Mouse (Mus musculus) erythroblast, embryonic 14.5 days (primary cell): Measurements from ENCODE around the gene Chst11. TPM values are rescaled to one million over a fixed set of nuclear protein-coding genes. Genes with fewer than 3 reads are reported as not detected.

Source experiments
- H3K27me3 ChIP-seq: 2 replicates; pipeline ENCODE4 v1.6.1; 2012; ENCODE audit warnings: inconsistent platforms; ENCODE audit not compliant: control insufficient read depth
- H3K36me3 ChIP-seq: 2 replicates; pipeline ENCODE4 v1.6.1; 2012; ENCODE audit warnings: mild to moderate bottlenecking, inconsistent platforms; ENCODE audit not compliant: control insufficient read depth
- H3K4me1 ChIP-seq: 2 replicates; pipeline ENCODE4 v1.6.1; 2012; ENCODE audit warnings: inconsistent platforms; ENCODE audit not compliant: control insufficient read depth
- H3K4me3 ChIP-seq: replicated peaks from 2 replicates; pipeline ENCODE3; 2012; ENCODE audit warnings: moderate library complexity, mild to moderate bottlenecking, inconsistent platforms
- H3K9me3 ChIP-seq: 2 replicates; pipeline ENCODE4 v1.6.1; 2012; ENCODE audit warnings: low read length, inconsistent platforms, mixed read lengths; ENCODE audit not compliant: control insufficient read depth
- GATA1 ChIP-seq: IDR thresholded peaks from 2 replicates; pipeline ENCODE4 v1.6.1; 2012; ENCODE audit warnings: low read length, inconsistent platforms, mixed read lengths
- TAL1 ChIP-seq: IDR thresholded peaks from 3 replicates; pipeline ENCODE4 v1.6.1; 2012; ENCODE audit warnings: low read length, inconsistent platforms, mixed read lengths
- polyA plus RNA-seq: library from polyadenylated mRNA; stranded (reverse); fragments of >175 nt; gene quantifications from 2 replicates; pipeline ENCODE4 v1.2.3, GENCODE M21; 2012

Chst11 gene
- polyA plus RNA-seq, 1 experiment: 0.61 TPM

- Histone ChIP-seq H3K4me1 (peaks cover 54% of the 10 kb centered on the region), H3K36me3 (no peaks in the 10 kb centered on the region), H3K4me3 (no peak overlapping the region), H3K27me3 (no peaks in the 10 kb centered on the region), H3K9me3 (no peaks in the 10 kb centered on the region)
- TF ChIP-seq TAL1 (no peak), GATA1 (no peak)
These were observed 164.3 kb downstream of the Chst11 start for GRCm38 (mm10) chr10:83149342-83150178.

GRCm38 (mm10) chr10:83150587-83150986, 165.3 kb downstream of the Chst11 start:
- Histone ChIP-seq H3K36me3 (0 out of 2 replicates have a peak, but pooled peaks cover 2% of the 10 kb centered on the region), H3K4me3 (no peak overlapping the region), H3K4me1 (peaks cover 61% of the 10 kb centered on the region), H3K27me3 (no peaks in the 10 kb centered on the region), H3K9me3 (no peaks in the 10 kb centered on the region)
- TF ChIP-seq TAL1 (no peak), GATA1 (no peak)

DNA sequence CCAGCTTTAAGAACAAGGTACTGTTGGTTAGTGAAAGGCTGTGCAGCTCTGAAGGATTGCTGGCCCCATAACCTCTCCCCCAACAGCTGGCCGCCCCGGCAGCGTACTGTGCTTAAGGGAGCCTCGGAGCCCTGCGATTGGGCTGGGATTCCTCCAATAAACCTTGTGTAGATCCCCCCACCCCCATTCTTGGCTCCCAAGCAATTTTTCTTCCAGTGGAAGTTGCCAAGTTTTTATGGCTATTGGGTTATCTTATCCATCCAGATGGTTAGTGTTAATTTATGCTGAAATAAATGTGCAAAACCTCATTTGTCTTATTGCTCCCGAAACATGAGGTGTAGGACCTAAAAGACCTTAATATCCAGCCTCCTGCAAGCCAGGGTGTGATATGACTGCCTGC, 166.1 kb downstream of the Chst11 start:
- TF ChIP-seq TAL1: no peak
- TF ChIP-seq GATA1: no peak
- Histone ChIP-seq H3K4me3 (no peak overlapping the region), H3K9me3 (no peaks in the 10 kb centered on the region), H3K27me3 (no peaks in the 10 kb centered on the region), H3K4me1 (peaks cover 61% of the 10 kb centered on the region), H3K36me3 (peaks cover 2% of the 10 kb centered on the region; the same call in 1 of the 2 replicates)

- H3K36me3 ChIP-seq: peaks cover 2% of the 10 kb centered on the region; the same call in 1 of the 2 replicates
- no peaks in the 10 kb centered on the region for H3K27me3 ChIP-seq
- H3K4me1 ChIP-seq: peaks cover 62% of the 10 kb centered on the region
- TF ChIP-seq GATA1 (no peak), TAL1 (no peak)
- no peaks in the 10 kb centered on the region for H3K9me3 ChIP-seq
- H3K4me3 ChIP-seq: peak overlapping the region; percentile 53
These were observed 166.8 kb downstream of the Chst11 start for GRCm38 (mm10) chr10:83151896-83152685.

GRCm38 (mm10) chr10:83152723-83153122, 167.4 kb downstream of the Chst11 start:
- Histone ChIP-seq H3K4me1 (peaks cover 60% of the 10 kb centered on the region), H3K9me3 (no peaks in the 10 kb centered on the region), H3K4me3 (peak overlapping the region; percentile 53), H3K36me3 (peaks cover 2% of the 10 kb centered on the region; the same call in 1 of the 2 replicates), H3K27me3 (no peaks in the 10 kb centered on the region)
- TF ChIP-seq GATA1: no peak

DNA sequence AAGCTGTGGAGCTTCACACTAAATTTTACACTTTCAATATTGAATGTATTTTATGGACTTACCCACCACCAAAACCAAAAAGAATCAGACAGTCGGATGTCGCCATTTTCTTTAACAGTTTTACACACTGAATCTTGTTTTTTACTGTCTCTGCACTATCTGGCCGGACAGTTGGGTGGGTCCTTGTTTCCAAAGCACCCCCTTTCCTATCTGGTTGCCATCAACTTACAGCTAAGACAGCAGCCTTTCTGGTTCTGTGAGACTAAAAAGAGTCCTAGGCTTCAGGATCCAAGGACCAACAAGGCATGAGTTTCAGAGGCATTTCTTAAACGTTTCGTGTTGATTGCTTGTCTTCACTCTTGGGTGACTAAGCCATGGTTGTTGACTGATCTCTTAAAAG, 168.1 kb downstream of the Chst11 start:
- H3K4me1 ChIP-seq: peaks cover 56% of the 10 kb centered on the region
- no peaks in the 10 kb centered on the region for H3K9me3 ChIP-seq
- peak overlapping the region; percentile 53 for H3K4me3 ChIP-seq
- TF ChIP-seq GATA1: no peak
- no peak for TF ChIP-seq TAL1
- H3K27me3 ChIP-seq: no peaks in the 10 kb centered on the region
- H3K36me3 ChIP-seq: peaks cover 2% of the 10 kb centered on the region; the same call in 1 of the 2 replicates

GRCm38 (mm10) chr10:83153887-83154286, 168.6 kb downstream of the Chst11 start:
- TF ChIP-seq TAL1 (no peak), GATA1 (peak; percentile 37; the same call in 1 of the 2 replicates)
- peaks cover 2% of the 10 kb centered on the region; the same call in 1 of the 2 replicates for H3K36me3 ChIP-seq
- H3K9me3 ChIP-seq: no peaks in the 10 kb centered on the region
- H3K4me3 ChIP-seq: peak overlapping the region; percentile 53
- H3K4me1 ChIP-seq: peaks cover 56% of the 10 kb centered on the region
- H3K27me3 ChIP-seq: no peaks in the 10 kb centered on the region

GRCm38 (mm10) chr10:83157289-83157688, 172.0 kb downstream of the Chst11 start:
- no peak overlapping the region for H3K4me3 ChIP-seq

DNA sequence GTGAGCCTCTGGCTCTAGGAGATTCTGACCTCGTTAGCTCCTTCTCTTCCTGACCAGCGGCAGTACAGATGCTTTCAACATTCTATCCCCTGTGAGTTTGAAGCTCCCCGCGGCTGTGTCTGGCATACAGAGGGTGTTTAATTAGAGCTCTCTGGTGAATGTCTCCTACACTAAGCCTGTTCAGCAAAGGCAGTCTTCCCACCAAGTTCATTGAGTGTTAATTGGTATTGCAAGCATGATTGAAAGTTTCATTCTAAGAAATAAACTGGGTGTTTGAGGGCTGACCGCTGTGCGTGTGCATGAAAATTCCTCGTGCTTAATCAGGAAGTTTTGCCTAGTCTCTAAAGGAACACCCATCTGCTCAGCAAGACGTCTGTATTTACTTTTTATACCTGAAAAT, 173.0 kb downstream of the Chst11 start:
- peaks cover 27% of the 10 kb centered on the region for H3K4me1 ChIP-seq
- TF ChIP-seq GATA1 (no peak), TAL1 (no peak)
- H3K9me3 ChIP-seq: no peaks in the 10 kb centered on the region
- no peaks in the 10 kb centered on the region for H3K27me3 ChIP-seq
- no peak overlapping the region for H3K4me3 ChIP-seq
- H3K36me3 ChIP-seq: peaks cover 2% of the 10 kb centered on the region; the same call in 1 of the 2 replicates

More at GRCm38 (mm10) chr10:83157289-83157688, 172.0 kb downstream of the Chst11 start:
- no peak for TF ChIP-seq GATA1
- no peak for TF ChIP-seq TAL1
- no peaks in the 10 kb centered on the region for H3K9me3 ChIP-seq
- peaks cover 37% of the 10 kb centered on the region for H3K4me1 ChIP-seq
- H3K36me3 ChIP-seq: peaks cover 2% of the 10 kb centered on the region; the same call in 1 of the 2 replicates
- H3K27me3 ChIP-seq: no peaks in the 10 kb centered on the region
